ENCODE assay signal across 8 mouse cellular contexts in genomic region chr15:97246256-97246655, GRCm38 (mm10). TPM values are rescaled to one million over a fixed set of nuclear protein-coding genes. Genes with fewer than 3 reads are reported as not detected.
DNase-seq lines count a peak whose midpoint lies in the region; ATAC-seq and TF ChIP-seq lines count a peak whose summit lies in the region.

No protein-coding gene starts in this region.

- no peak for ATAC-seq in liver, postnatal 0 days

- H3K79me2 ChIP-seq in CH12.LX (replicated peaks; ENCODE audit: control insufficient read depth, extremely low read depth, insufficient read depth, poor library complexity, severe bottlenecking), result no peaks in the 10 kb centered on the region; the same call in 1 of the 2 replicates

- dilution Hi-C loops in CH12.LX (cut with MboI; ENCODE audit: extremely low pct_ligation_motif_present, extremely low pct_unique_long_range_greater_than_20kb, low sequenced_read_pairs), result no loop called here

- TF ChIP-seq RAD21 in CH12.LX (IDR thresholded peaks at IDR 0.05; ENCODE audit: low read depth, low read length), result no peak

- 31% methylated on average over 14 of the region's 14 CpGs for WGBS in hindbrain, embryonic 10.5 days
- WGBS in liver, postnatal 0 days (ENCODE audit: insufficient replicate concordance), result 23% methylated on average over 14 of the region's 14 CpGs

- H3K27me3 ChIP-seq in CH12.LX (replicated peaks), result peaks cover 15% of the 10 kb centered on the region
- peaks cover 24% of the 10 kb centered on the region for H3K27me3 ChIP-seq in hindbrain, embryonic 10.5 days (ENCODE audit: insufficient read depth, poor library complexity, severe bottlenecking)
- H3K27me3 ChIP-seq in liver, postnatal 0 days (ENCODE audit: insufficient read depth, low read length), result peaks cover 26% of the 10 kb centered on the region

- H3K4me2 ChIP-seq in CH12.LX (ENCODE audit: insufficient read depth, low read depth, poor library complexity, severe bottlenecking), result peak overlapping the region; percentile 86; the same call in 1 of the 2 replicates
- peak overlapping the region; percentile 98 for H3K4me2 ChIP-seq in liver, postnatal 0 days (ENCODE audit: low read depth, low read length)

- peak overlapping the region; percentile 99; the same call in 1 of the 2 replicates for H3K9ac ChIP-seq in CH12.LX (ENCODE audit: insufficient read depth, low read depth)
- peak overlapping the region; percentile 91; the same call in 1 of the 2 replicates for H3K9ac ChIP-seq in liver, postnatal 0 days (replicated peaks)

- peaks cover 6 to 41% of the 10 kb centered on the region in 2 experiments; a peak in 3 of 4 replicates for H3K4me1 ChIP-seq in CH12.LX (ENCODE audit: control insufficient read depth in 1 of 2, insufficient read depth in 2 of 2)
- peaks cover 19% of the 10 kb centered on the region for H3K4me1 ChIP-seq in hindbrain, embryonic 10.5 days (replicated peaks)
- peaks cover 3% of the 10 kb centered on the region; the same call in 1 of the 2 replicates for H3K4me1 ChIP-seq in liver, postnatal 0 days (ENCODE audit: insufficient read depth)

- DNase-seq in embryo, embryonic 10 days (ENCODE audit: low spot score), result peak; percentile 16
- no peak for DNase-seq in embryo, embryonic 9.5 days (ENCODE audit: extremely low spot score)
- no peak for DNase-seq in CH12.LX (ENCODE audit: extremely low read depth)
- peak; percentile 14 for DNase-seq in hindbrain, embryonic 10.5 days (ENCODE audit: low spot score)
- no peak for DNase-seq in liver, postnatal 0 days
- no peak for DNase-seq in right cerebral cortex, postnatal 10 days (ENCODE audit: low spot score in 2 of 2)
- no peak for DNase-seq in adrenal gland, adult 18-20 months (ENCODE audit: low spot score in 2 of 2)
- no peak for DNase-seq in gastrocnemius, adult 8-10 months (ENCODE audit: low spot score in 2 of 2)

- no peak for TF ChIP-seq EP300 in CH12.LX (IDR thresholded peaks at IDR 0.05; ENCODE audit: low read length)
- no peak for TF ChIP-seq EP300 in liver, postnatal 0 days (IDR thresholded peaks at IDR 0.05; ENCODE audit: low read depth)

- in situ Hi-C loops in CH12.LX (cut with MboI; ENCODE audit: low pct_ligation_motif_present, low pct_unique_long_range_greater_than_20kb, low sequenced_read_pairs), result loop anchor here (10.0 kb wide), 2 partner anchors 249 to 329 kb away; no protein-coding TSS in a partner anchor

- H3K4me3 ChIP-seq in CH12.LX (replicated peaks in 1 of 3; ENCODE audit: low read depth in 2 of 3, low read length in 2 of 3, poor library complexity in 1 of 3), result peak overlapping the region; percentile 53 to 81 (median 70)
- H3K4me3 ChIP-seq in hindbrain, embryonic 10.5 days, result peak overlapping the region; percentile 84
- H3K4me3 ChIP-seq in liver, postnatal 0 days (ENCODE audit: low read depth, low read length), result peak overlapping the region; percentile 80

- H3K9me3 ChIP-seq in CH12.LX (replicated peaks; ENCODE audit: low read length), result no peaks in the 10 kb centered on the region
- no peaks in the 10 kb centered on the region for H3K9me3 ChIP-seq in hindbrain, embryonic 10.5 days
- no peaks in the 10 kb centered on the region for H3K9me3 ChIP-seq in liver, postnatal 0 days (ENCODE audit: low read length)

- no peak for TF ChIP-seq CTCF in CH12.LX (conservative IDR thresholded peaks at IDR 0.05 in 1 of 2, IDR thresholded peaks at IDR 0.05 in 1 of 2; ENCODE audit: low read depth in 2 of 2, low read length in 2 of 2)
- no peak for TF ChIP-seq CTCF in liver, postnatal 0 days (IDR thresholded peaks at IDR 0.05; ENCODE audit: low read depth)

- no peak for TF ChIP-seq POLR2A in CH12.LX (IDR thresholded peaks at IDR 0.05; ENCODE audit: low read depth, low read length)

- H3K27ac ChIP-seq in CH12.LX (ENCODE audit: insufficient read depth, low read depth), result no peak overlapping the region
- H3K27ac ChIP-seq in hindbrain, embryonic 10.5 days, result no peak overlapping the region
- H3K27ac ChIP-seq in liver, postnatal 0 days (ENCODE audit: low read depth), result no peak overlapping the region

- peaks cover 1 to 15% of the 10 kb centered on the region in 2 experiments for H3K36me3 ChIP-seq in CH12.LX (replicated peaks in 1 of 2; ENCODE audit: control insufficient read depth in 1 of 2, insufficient read depth in 1 of 2, low read length in 1 of 2)
- H3K36me3 ChIP-seq in hindbrain, embryonic 10.5 days, result no peaks in the 10 kb centered on the region
- H3K36me3 ChIP-seq in liver, postnatal 0 days (replicated peaks; ENCODE audit: insufficient read depth, low read length), result no peaks in the 10 kb centered on the region

TF ChIP-seq in CH12.LX, 34 proteins besides CTCF, POLR2A, EP300 and RAD21:
- TF ChIP-seq CHD2 (IDR thresholded peaks at IDR 0.05; ENCODE audit: low read length) (no peak), ZNF384 (IDR thresholded peaks at IDR 0.05; ENCODE audit: low read depth, low read length) (no peak), JUN (IDR thresholded peaks at IDR 0.05; ENCODE audit: insufficient read depth, low read depth, low read length) (no peak), ZC3H11A (IDR thresholded peaks at IDR 0.05; ENCODE audit: low read depth, low read length) (no peak), UBTF (IDR thresholded peaks at IDR 0.05; ENCODE audit: low read depth, low read length) (no peak), ZKSCAN1 (IDR thresholded peaks at IDR 0.05; ENCODE audit: borderline replicate concordance, low read depth, low read length) (no peak), KAT2A (IDR thresholded peaks at IDR 0.05; ENCODE audit: insufficient replicate concordance, low read length) (no peak), PAX5 (IDR thresholded peaks at IDR 0.05; ENCODE audit: low read length) (no peak), ZMIZ1 (IDR thresholded peaks at IDR 0.05; ENCODE audit: low read depth, low read length) (no peak), SIN3A (IDR thresholded peaks at IDR 0.05; ENCODE audit: low read length) (no peak)

RNA-seq across cellular contexts. Expression of gene Pced1b, which starts 0.7 kb away (rescaled TPM):
- 16.3 and 21.1 TPM in 2 replicates for total RNA-seq in CH12.LX (2012; rRNA removed)
- total RNA-seq in CH12.LX (2014; rRNA removed), result 9.9 and 12.3 TPM in 2 replicates
- 40.5 and 44.2 TPM in 2 replicates for polyA plus RNA-seq in CH12.LX (2012; ENCODE audit: insufficient read length, low read depth)
- 3.4 and 3.5 TPM in 2 replicates for polyA plus RNA-seq in hindbrain, embryonic 10.5 days (2016; fragmentation: Nextera tagmentation; extraction: Ambion mirVana)
- 2.5 and 2.8 TPM in 2 replicates for polyA plus RNA-seq in liver, postnatal 0 days (2015; fragmentation: Nextera tagmentation; extraction: Ambion mirVana)
- total RNA-seq in adrenal gland, adult 18-20 months (2021), result 10 to 100 TPM; 15.9 to 17.9 TPM
- total RNA-seq in gastrocnemius, adult 8-10 months (2022), result 1 to 10 TPM in 1 of 4 experiments, under 1 TPM in 3; 0.51 to 1.6 (median 0.81) TPM

RNA-seq across cellular contexts. Expression of gene Amigo2, which starts 0.8 kb away (rescaled TPM):
- total RNA-seq in CH12.LX (2012; rRNA removed) (17.1 and 19.1 TPM in 2 replicates), CH12.LX (2014; rRNA removed) (23.0 and 23.7 TPM in 2 replicates)
- polyA plus RNA-seq in CH12.LX (2012; ENCODE audit: insufficient read length, low read depth), result 6.0 and 6.4 TPM in 2 replicates
- polyA plus RNA-seq in hindbrain, embryonic 10.5 days (2016; fragmentation: Nextera tagmentation; extraction: Ambion mirVana), result 5.0 and 5.9 TPM in 2 replicates
- polyA plus RNA-seq in liver, postnatal 0 days (2015; fragmentation: Nextera tagmentation; extraction: Ambion mirVana), result 2.9 and 3.0 TPM in 2 replicates
- total RNA-seq in adrenal gland, adult 18-20 months (2021), result 1 to 10 TPM; 5.7 to 9.0 TPM
- total RNA-seq in gastrocnemius, adult 8-10 months (2022), result 1 to 10 TPM in 3 of 4 experiments, under 1 TPM in 1; 0.82 to 1.9 (median 1.7) TPM

Comparison
In these comparisons a context has a peak if more than half of its experiments do, and no peak if none do; other contexts are left out.
1. DNase-seq: peak in embryo, embryonic 10 days (single experiment) and hindbrain, embryonic 10.5 days (single experiment); none in embryo, embryonic 9.5 days (single experiment), CH12.LX (single experiment), liver, postnatal 0 days (single experiment), right cerebral cortex, postnatal 10 days (0 of 2), adrenal gland, adult 18-20 months (0 of 2) and gastrocnemius, adult 8-10 months (0 of 2).
2. RNA of gene Pced1b, which starts 0.7 kb away (total RNA-seq): 9.9 to 21.1 TPM in CH12.LX and 15.9 to 17.9 TPM in adrenal gland, adult 18-20 months; 0.51 to 1.6 TPM in gastrocnemius, adult 8-10 months; every median in the first group is over 4 times any median in the second.
3. Peak in every context shown above with its lines, with median percentiles within 50 percentile points of each other: H3K4me3 ChIP-seq.